Mouse (Mus musculus): ENCODE data around the gene Dnaja2. TPM values are rescaled to one million over a fixed set of nuclear protein-coding genes. Genes with fewer than 3 reads are reported as not detected.
A peak's percentile ranks its signal among the peaks of the same experiment; 100 is the strongest.

Gene Dnaja2
- polyA plus RNA-seq, 1 experiment from 2014 or later = 215 TPM

- Histone ChIP-seq H3K4me2 (ENCODE audit: low read depth, low read length, severe bottlenecking) (no peak overlapping the region), H3K27me3 (ENCODE audit: control insufficient read depth, insufficient read depth, low read length) (no peaks in the 10 kb centered on the region), H3K4me3 (ENCODE audit: low read depth, low read length) (no peak overlapping the region), H3K9ac (ENCODE audit: low read length) (no peak overlapping the region), H3K27ac (ENCODE audit: low read depth, low read length) (no peak overlapping the region), H3K36me3 (ENCODE audit: control insufficient read depth, insufficient read depth, low read length) (no peaks in the 10 kb centered on the region), H3K4me1 (replicated peaks; ENCODE audit: control insufficient read depth, insufficient read depth, low read length) (no peaks in the 10 kb centered on the region), H3K9me3 (ENCODE audit: control insufficient read depth, low read length) (no peaks in the 10 kb centered on the region)
- no peak for ATAC-seq (replicated peaks; ENCODE audit: low FRiP score)
- WGBS = 94% methylated on average over 8 of the region's 8 CpGs
- no peak for DNase-seq (ENCODE audit: low spot score)
Observed at GRCm38 (mm10) chr8:85563336-85563735, 8.2 kb upstream of the Dnaja2 start.

GRCm38 (mm10) chr8:85559966-85560365 is 4.8 kb upstream of the Dnaja2 start:
- DNase-seq (ENCODE audit: low spot score) (no peak), ATAC-seq (replicated peaks; ENCODE audit: low FRiP score) (no peak)
- Histone ChIP-seq H3K4me3 (ENCODE audit: low read depth, low read length) (no peak overlapping the region), H3K9me3 (ENCODE audit: control insufficient read depth, low read length) (no peaks in the 10 kb centered on the region), H3K4me2 (ENCODE audit: low read depth, low read length, severe bottlenecking) (no peak overlapping the region), H3K27me3 (ENCODE audit: control insufficient read depth, insufficient read depth, low read length) (no peaks in the 10 kb centered on the region), H3K27ac (ENCODE audit: low read depth, low read length) (no peak overlapping the region), H3K9ac (ENCODE audit: low read length) (no peak overlapping the region), H3K36me3 (ENCODE audit: control insufficient read depth, insufficient read depth, low read length) (no peaks in the 10 kb centered on the region), H3K4me1 (replicated peaks; ENCODE audit: control insufficient read depth, insufficient read depth, low read length) (no peaks in the 10 kb centered on the region)
- 80% methylated on average over 2 of the region's 2 CpGs for WGBS

GRCm38 (mm10) chr8:85559201-85559600 is 4.1 kb upstream of the Dnaja2 start:
- Histone ChIP-seq H3K36me3 (ENCODE audit: control insufficient read depth, insufficient read depth, low read length) (no peaks in the 10 kb centered on the region), H3K4me1 (replicated peaks; ENCODE audit: control insufficient read depth, insufficient read depth, low read length) (no peaks in the 10 kb centered on the region), H3K27me3 (ENCODE audit: control insufficient read depth, insufficient read depth, low read length) (no peaks in the 10 kb centered on the region), H3K27ac (ENCODE audit: low read depth, low read length) (no peak overlapping the region), H3K4me3 (ENCODE audit: low read depth, low read length) (no peak overlapping the region), H3K9ac (ENCODE audit: low read length) (no peak overlapping the region), H3K9me3 (ENCODE audit: control insufficient read depth, low read length) (no peaks in the 10 kb centered on the region), H3K4me2 (ENCODE audit: low read depth, low read length, severe bottlenecking) (no peak overlapping the region)
- WGBS = 95% methylated on average over 1 of the region's 1 CpGs
- DNase-seq (ENCODE audit: low spot score) = no peak
- no peak for ATAC-seq (replicated peaks; ENCODE audit: low FRiP score)

- no peaks in the 10 kb centered on the region for H3K9me3 ChIP-seq (ENCODE audit: control insufficient read depth, low read length)
- H3K9ac ChIP-seq (ENCODE audit: low read length) = no peak overlapping the region
- no peak overlapping the region for H3K4me3 ChIP-seq (ENCODE audit: low read depth, low read length)
- WGBS = 78% methylated on average over 3 of the region's 3 CpGs
- H3K36me3 ChIP-seq (ENCODE audit: control insufficient read depth, insufficient read depth, low read length) = no peaks in the 10 kb centered on the region
- H3K27ac ChIP-seq (ENCODE audit: low read depth, low read length) = no peak overlapping the region
- ATAC-seq (replicated peaks; ENCODE audit: low FRiP score) (no peak), DNase-seq (ENCODE audit: low spot score) (no peak)
- H3K4me2 ChIP-seq (ENCODE audit: low read depth, low read length, severe bottlenecking) = no peak overlapping the region
- H3K27me3 ChIP-seq (ENCODE audit: control insufficient read depth, insufficient read depth, low read length) = no peaks in the 10 kb centered on the region
- no peaks in the 10 kb centered on the region for H3K4me1 ChIP-seq (replicated peaks; ENCODE audit: control insufficient read depth, insufficient read depth, low read length)
Observed at GRCm38 (mm10) chr8:85557601-85557986, 2.5 kb upstream of the Dnaja2 start.

- Histone ChIP-seq H3K27ac (ENCODE audit: low read depth, low read length) (no peak overlapping the region), H3K4me1 (replicated peaks; ENCODE audit: control insufficient read depth, insufficient read depth, low read length) (no peaks in the 10 kb centered on the region), H3K36me3 (ENCODE audit: control insufficient read depth, insufficient read depth, low read length) (no peaks in the 10 kb centered on the region; the same call in 1 of the 2 replicates), H3K27me3 (ENCODE audit: control insufficient read depth, insufficient read depth, low read length) (no peaks in the 10 kb centered on the region), H3K9me3 (ENCODE audit: control insufficient read depth, low read length) (no peaks in the 10 kb centered on the region), H3K9ac (ENCODE audit: low read length) (no peak overlapping the region), H3K4me3 (ENCODE audit: low read depth, low read length) (no peak overlapping the region), H3K4me2 (ENCODE audit: low read depth, low read length, severe bottlenecking) (no peak overlapping the region)
- DNase-seq (ENCODE audit: low spot score) = no peak
- ATAC-seq (replicated peaks; ENCODE audit: low FRiP score) = no peak
- WGBS = 51% methylated on average over 2 of the region's 2 CpGs
Observed at GRCm38 (mm10) chr8:85556986-85557600, 1.9 kb upstream of the Dnaja2 start.

GRCm38 (mm10) chr8:85554391-85555180 is 558 bp downstream of the Dnaja2 start:
- H3K27ac ChIP-seq (ENCODE audit: low read depth, low read length) = peak overlapping the region; percentile 80
- peak overlapping the region; percentile 87 for H3K9ac ChIP-seq (ENCODE audit: low read length)
- no peaks in the 10 kb centered on the region for H3K9me3 ChIP-seq (ENCODE audit: control insufficient read depth, low read length)
- under 1% methylated on average over 59 of the region's 66 CpGs for WGBS
- H3K27me3 ChIP-seq (ENCODE audit: control insufficient read depth, insufficient read depth, low read length) = no peaks in the 10 kb centered on the region
- peak overlapping the region; percentile 70 for H3K4me2 ChIP-seq (ENCODE audit: low read depth, low read length, severe bottlenecking)
- peak; percentile 90 for ATAC-seq (replicated peaks; ENCODE audit: low FRiP score)
- H3K4me1 ChIP-seq (replicated peaks; ENCODE audit: control insufficient read depth, insufficient read depth, low read length) = no peaks in the 10 kb centered on the region
- no peak for DNase-seq (ENCODE audit: low spot score)
- peak overlapping the region; percentile 92 for H3K4me3 ChIP-seq (ENCODE audit: low read depth, low read length)
- H3K36me3 ChIP-seq (ENCODE audit: control insufficient read depth, insufficient read depth, low read length) = no peaks in the 10 kb centered on the region; the same call in 1 of the 2 replicates

GRCm38 (mm10) chr8:85551934-85552333 is 3.2 kb downstream of the Dnaja2 start:
- Histone ChIP-seq H3K9me3 (ENCODE audit: control insufficient read depth, low read length) (no peaks in the 10 kb centered on the region), H3K27ac (ENCODE audit: low read depth, low read length) (no peak overlapping the region), H3K4me3 (ENCODE audit: low read depth, low read length) (no peak overlapping the region), H3K9ac (ENCODE audit: low read length) (no peak overlapping the region), H3K27me3 (ENCODE audit: control insufficient read depth, insufficient read depth, low read length) (no peaks in the 10 kb centered on the region), H3K4me2 (ENCODE audit: low read depth, low read length, severe bottlenecking) (no peak overlapping the region), H3K4me1 (replicated peaks; ENCODE audit: control insufficient read depth, insufficient read depth, low read length) (no peaks in the 10 kb centered on the region), H3K36me3 (ENCODE audit: control insufficient read depth, insufficient read depth, low read length) (peaks cover 16% of the 10 kb centered on the region)
- WGBS = 90% methylated on average over 1 of the region's 1 CpGs
- no peak for ATAC-seq (replicated peaks; ENCODE audit: low FRiP score)
- DNase-seq (ENCODE audit: low spot score) = no peak

GRCm38 (mm10) chr8:85536332-85536731 is 18.8 kb downstream of the Dnaja2 start:
- H3K27ac ChIP-seq (ENCODE audit: low read depth, low read length) = no peak overlapping the region
- no peak overlapping the region for H3K4me3 ChIP-seq (ENCODE audit: low read depth, low read length)
- no peaks in the 10 kb centered on the region for H3K9me3 ChIP-seq (ENCODE audit: control insufficient read depth, low read length)
- WGBS = 96% methylated on average over 2 of the region's 2 CpGs
- H3K9ac ChIP-seq (ENCODE audit: low read length) = no peak overlapping the region
- no peaks in the 10 kb centered on the region for H3K4me1 ChIP-seq (replicated peaks; ENCODE audit: control insufficient read depth, insufficient read depth, low read length)
- ATAC-seq (replicated peaks; ENCODE audit: low FRiP score) (no peak), DNase-seq (ENCODE audit: low spot score) (no peak)
- H3K4me2 ChIP-seq (ENCODE audit: low read depth, low read length, severe bottlenecking) = no peak overlapping the region
- peaks cover 9% of the 10 kb centered on the region; the same call in 1 of the 2 replicates for H3K36me3 ChIP-seq (ENCODE audit: control insufficient read depth, insufficient read depth, low read length)
- H3K27me3 ChIP-seq (ENCODE audit: control insufficient read depth, insufficient read depth, low read length) = no peaks in the 10 kb centered on the region

Data from forebrain, embryonic 11.5 days (tissue).